In genomic region chr12:8301841-8302431, GRCm38 (mm10) we compare ENCODE assay signal across 10 mouse cellular contexts. TPM values are rescaled to one million over a fixed set of nuclear protein-coding genes. Genes with fewer than 3 reads are reported as not detected.
DNase-seq lines count a peak whose midpoint lies in the region; ATAC-seq and TF ChIP-seq lines count a peak whose summit lies in the region.
"Had no signal": no experiment of that assay in that cellular context is flagged by ENCODE, and none has a peak within 500 bp of the region (broad histone marks: within the 10 kb centered on the region; RNA-seq: fewer than 3 reads in every experiment).

Gdf7 (minus strand) TSS chr12:8301954.

- TF ChIP-seq EP300 in heart, adult 2 months (IDR thresholded peaks at IDR 0.05; ENCODE audit: insufficient read depth, low read depth, low read length), result no peak
- no peak for TF ChIP-seq EP300 in liver, postnatal 0 days (IDR thresholded peaks at IDR 0.05; ENCODE audit: low read depth)

- 2% methylated on average over 47 of the region's 53 CpGs for WGBS in heart, adult 2 months
- 2% methylated on average over 53 of the region's 53 CpGs for WGBS in heart, embryonic 16.5 days
- WGBS in liver, postnatal 0 days (ENCODE audit: insufficient replicate concordance), result 2% methylated on average over 42 of the region's 53 CpGs

- peak within 1 kb of the TSS; percentile 35 for H3K4me3 ChIP-seq in heart, adult 2 months
- H3K4me3 ChIP-seq in heart, embryonic 16.5 days (ENCODE audit: low read length), result peak within 1 kb of the TSS; percentile 60
- peak within 1 kb of the TSS; percentile 38 for H3K4me3 ChIP-seq in liver, postnatal 0 days (ENCODE audit: low read depth, low read length)
- H3K4me3 ChIP-seq: erythroblast, embryonic 14.5 days had no signal

- intact Hi-C loops in heart, adult 2 months (cut with DNase I), result no loop called here

- H3K9me3 ChIP-seq in heart, embryonic 16.5 days (replicated peaks; ENCODE audit: control insufficient read depth, low read length), result no peaks in the 10 kb centered on the region
- H3K9me3 ChIP-seq in liver, postnatal 0 days (ENCODE audit: low read length), result no peaks in the 10 kb centered on the region

- TF ChIP-seq POLR2A in heart, adult 2 months (IDR thresholded peaks at IDR 0.05; ENCODE audit: insufficient read depth, low read depth, low read length), result no peak

- H3K4me1 ChIP-seq in heart, adult 2 months (ENCODE audit: control insufficient read depth, insufficient read depth, low read length), result no peaks in the 10 kb centered on the region
- H3K4me1 ChIP-seq in heart, embryonic 16.5 days (ENCODE audit: control insufficient read depth, insufficient read depth, low read length), result peaks cover 8% of the 10 kb centered on the region; the same call in 1 of the 2 replicates
- peaks cover 9% of the 10 kb centered on the region for H3K4me1 ChIP-seq in liver, postnatal 0 days (ENCODE audit: insufficient read depth)

- peak; percentile 53 for TF ChIP-seq CTCF in heart, adult 2 months (IDR thresholded peaks at IDR 0.05)
- peak; percentile 16; the same call in 1 of the 2 replicates for TF ChIP-seq CTCF in liver, postnatal 0 days (IDR thresholded peaks at IDR 0.05; ENCODE audit: low read depth)

- no peak for DNase-seq in heart, adult 2 months
- no peak for DNase-seq in heart, adult 9 months (ENCODE audit: low spot score in 2 of 2)
- DNase-seq in MN1 (ENCODE audit: low spot score), result peak; percentile 46
- DNase-seq in liver, postnatal 0 days, result no peak
- no peak for DNase-seq in urinary bladder, postnatal 10 days (ENCODE audit: low spot score)
- no peak for DNase-seq in cerebellum, postnatal 25 days
- DNase-seq in frontal cortex, adult 2 months (ENCODE audit: extremely low spot score in 1 of 2, low spot score in 1 of 2), result no peak

- peaks cover 13% of the 10 kb centered on the region for H3K27me3 ChIP-seq in heart, adult 2 months (ENCODE audit: control insufficient read depth, insufficient read depth, low read length)
- peaks cover 85% of the 10 kb centered on the region for H3K27me3 ChIP-seq in heart, embryonic 16.5 days (ENCODE audit: control insufficient read depth, insufficient read depth, low read length)
- peaks cover 89% of the 10 kb centered on the region for H3K27me3 ChIP-seq in liver, postnatal 0 days (ENCODE audit: insufficient read depth, low read length)

- H3K36me3 ChIP-seq in heart, adult 2 months (ENCODE audit: control insufficient read depth, insufficient read depth, low read length), result no peaks in the 10 kb centered on the region
- no peaks in the 10 kb centered on the region for H3K36me3 ChIP-seq in heart, embryonic 16.5 days (ENCODE audit: control insufficient read depth, insufficient read depth)
- H3K36me3 ChIP-seq in liver, postnatal 0 days (replicated peaks; ENCODE audit: insufficient read depth, low read length), result no peaks in the 10 kb centered on the region

- no peaks in the 10 kb centered on the region for H3K79me2 ChIP-seq in heart, adult 2 months (replicated peaks; ENCODE audit: control insufficient read depth, insufficient read depth, low read length)

- no peak for ATAC-seq in heart, embryonic 16.5 days (replicated peaks; ENCODE audit: extremely low read depth, insufficient read depth, low FRiP score)
- no peak for ATAC-seq in liver, postnatal 0 days

- peak within 1 kb of the TSS; percentile 16; the same call in 1 of the 2 replicates for H3K9ac ChIP-seq in heart, adult 2 months (ENCODE audit: low read depth, low read length)
- H3K9ac ChIP-seq in heart, embryonic 16.5 days (ENCODE audit: low read length), result peak within 1 kb of the TSS; percentile 52; the same call in 1 of the 2 replicates
- no peak within 1 kb of the TSS for H3K9ac ChIP-seq in liver, postnatal 0 days (replicated peaks)

- H3K27ac ChIP-seq in heart, adult 2 months, result no peak within 1 kb of the TSS
- H3K27ac ChIP-seq in heart, embryonic 16.5 days (ENCODE audit: low read length), result no peak within 1 kb of the TSS
- no peak within 1 kb of the TSS for H3K27ac ChIP-seq in liver, postnatal 0 days (ENCODE audit: low read depth)

- H3K4me2 ChIP-seq in heart, embryonic 16.5 days (ENCODE audit: low read depth, low read length), result peak within 1 kb of the TSS; percentile 76
- H3K4me2 ChIP-seq in liver, postnatal 0 days (ENCODE audit: low read depth, low read length), result peak within 1 kb of the TSS; percentile 64

RNA-seq across cellular contexts. Expression of gene Gdf7, which starts in this region (rescaled TPM):
- total RNA-seq in heart, adult 2 months (2021), result under 1 TPM; 0.41 to 0.84 TPM
- 0.82 and 0.96 TPM in 2 replicates for polyA plus RNA-seq in heart, adult 2 months (2012; rRNA removed)
- polyA plus RNA-seq in heart, embryonic 16.5 days (2015; fragmentation: Nextera tagmentation; extraction: Ambion mirVana), result not detected in 2 replicates
- polyA plus RNA-seq in liver, postnatal 0 days (2015; fragmentation: Nextera tagmentation; extraction: Ambion mirVana), result not detected in 2 replicates
- polyA plus RNA-seq in frontal cortex, adult 2 months (2012; rRNA removed), result 0.08 and 0.26 TPM in 2 replicates
- polyA plus RNA-seq: erythroblast, embryonic 14.5 days; spleen, adult 2 months had no signal
